Mouse (Mus musculus) hindbrain, postnatal 0 days (tissue): ENCODE measurements at regions not wholly inside any gene's neighbourhood (a gene's known extent, or its start where the extent isn't known, plus 50 kb on each side); places are given as distances from the start of the nearest gene placed in this dataset.

Experiments used
- ATAC-seq: fragments of 200-750 bp; cut with Nextera tagmentation; 2 replicates; pipeline ENCODE4 v1.8.0; 2017; ENCODE audit warnings: mild to moderate bottlenecking, moderate TSS enrichment, moderate library complexity
- DNase-seq: peaks from one replicate; pipeline ENCODE4 v3.0.0-alpha.2; 2015; ENCODE audit warnings: low spot score
- H3K27ac ChIP-seq: fragments of 300-500 bp; sonication (generic); 2 replicates; pipeline ENCODE4 v1.5.1; 2014; ENCODE audit warnings: mild to moderate bottlenecking
- H3K27me3 ChIP-seq: fragments of 300-500 bp; sonication (generic); 2 replicates; pipeline ENCODE4 v1.6.1; 2014; ENCODE audit warnings: low read length, mixed read lengths; ENCODE audit not compliant: insufficient read depth
- H3K36me3 ChIP-seq: fragments of 300-500 bp; sonication (generic); 2 replicates; pipeline ENCODE4 v1.6.1; 2014; ENCODE audit warnings: low read length, mixed read lengths; ENCODE audit not compliant: insufficient read depth
- H3K4me1 ChIP-seq: fragments of 300-500 bp; sonication (generic); 2 replicates; pipeline ENCODE4 v1.6.1; 2014; ENCODE audit warnings: antibody characterized with exemption, low read length, mixed read lengths; ENCODE audit not compliant: insufficient read depth
- H3K4me2 ChIP-seq: fragments of 300-500 bp; sonication (generic); 2 replicates; pipeline ENCODE4 v1.6.1; 2014; ENCODE audit warnings: low read depth, mild to moderate bottlenecking, low read length, moderate library complexity, mixed read lengths
- H3K4me3 ChIP-seq: fragments of 300-500 bp; sonication (generic); 2 replicates; pipeline ENCODE4 v1.5.1; 2014; ENCODE audit warnings: low read length
- H3K9ac ChIP-seq: fragments of 300-500 bp; sonication (generic); replicated peaks from 2 replicates; pipeline ENCODE4 v1.6.1; 2014; ENCODE audit warnings: mild to moderate bottlenecking, low read length, moderate library complexity, mixed read lengths
- H3K9me3 ChIP-seq: fragments of 300-500 bp; sonication (generic); 2 replicates; pipeline ENCODE4 v1.6.1; 2016; ENCODE audit warnings: low read length, mixed read lengths
- CTCF ChIP-seq: IDR thresholded peaks from 2 replicates; pipeline ENCODE4 v1.5.1; 2016; ENCODE audit warnings: antibody characterized with exemption, control low read depth, low read depth
- WGBS: fragments of 180-500 bp; shearing (Covaris S2); extraction: QIAGEN DNeasy Blood & Tissue Kit; methylation state at CpG from one replicate; pipeline ENCODE4 v1.1.7; 2014; 5-methylcytosine and 5-hydroxymethylcytosine counted together

DNA sequence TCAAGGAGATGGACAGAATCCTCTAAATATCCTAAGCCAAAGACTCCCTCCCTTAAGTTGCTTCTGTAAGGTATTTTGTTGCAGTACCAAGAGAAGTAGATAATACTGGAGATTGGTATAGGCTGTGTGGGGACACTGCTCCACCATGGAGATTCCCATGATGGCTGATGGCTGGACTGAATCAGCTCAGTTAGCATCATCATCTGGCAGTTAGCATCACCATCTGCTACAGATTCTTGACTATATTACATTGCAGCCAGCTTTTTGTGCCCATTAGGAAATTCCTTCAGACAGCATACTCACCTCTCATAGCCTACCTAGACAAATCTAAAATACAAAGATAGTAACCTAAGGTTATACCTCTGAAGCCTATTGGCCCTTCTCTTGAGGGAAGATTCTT is 290.6 kb upstream of the Mctp2 start:
- Histone ChIP-seq H3K9me3 (no peaks in the 10 kb centered on the region), H3K27ac (no peak overlapping the region), H3K4me3 (no peak overlapping the region), H3K9ac (no peak overlapping the region), H3K27me3 (no peaks in the 10 kb centered on the region), H3K4me2 (no peak overlapping the region), H3K36me3 (no peaks in the 10 kb centered on the region), H3K4me1 (no peaks in the 10 kb centered on the region)
- ATAC-seq: no peak
- no peak for DNase-seq
- TF ChIP-seq CTCF: no peak

GRCm38 (mm10) chr7:72601933-72602332 is 295.5 kb upstream of the Mctp2 start:
- H3K36me3 ChIP-seq: no peaks in the 10 kb centered on the region
- H3K4me1 ChIP-seq: no peaks in the 10 kb centered on the region
- 25% methylated on average over 8 of the region's 8 CpGs for WGBS
- DNase-seq (peak; percentile 80), ATAC-seq (peak; percentile 84)
- no peaks in the 10 kb centered on the region for H3K9me3 ChIP-seq
- H3K4me2 ChIP-seq: no peak overlapping the region
- H3K27me3 ChIP-seq: no peaks in the 10 kb centered on the region
- TF ChIP-seq CTCF: no peak
- no peak overlapping the region for H3K4me3 ChIP-seq
- no peak overlapping the region for H3K9ac ChIP-seq
- H3K27ac ChIP-seq: no peak overlapping the region

DNA sequence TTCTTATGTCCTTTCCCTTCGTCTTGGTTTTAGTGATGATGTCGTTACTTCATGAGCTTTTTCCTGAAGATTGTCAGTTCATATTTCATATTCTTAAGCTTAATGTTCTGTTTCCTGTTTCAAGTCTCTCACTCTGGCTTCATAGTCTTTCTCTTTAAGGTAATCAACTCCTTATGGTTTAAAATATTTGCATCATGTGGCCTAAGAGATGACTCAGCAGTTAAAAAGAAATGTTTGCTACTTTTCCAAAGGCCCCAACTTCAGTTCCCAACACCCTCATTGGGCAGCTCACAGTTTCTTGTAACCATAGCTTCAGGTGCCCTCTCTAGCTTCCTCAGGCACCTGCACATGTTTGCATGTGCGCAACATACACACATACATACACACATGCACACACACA is 303.4 kb upstream of the Mctp2 start:
- H3K4me2 ChIP-seq: no peak overlapping the region
- no peaks in the 10 kb centered on the region for H3K27me3 ChIP-seq
- H3K9me3 ChIP-seq: no peaks in the 10 kb centered on the region
- no peak overlapping the region for H3K4me3 ChIP-seq
- no peaks in the 10 kb centered on the region for H3K36me3 ChIP-seq
- H3K4me1 ChIP-seq: no peaks in the 10 kb centered on the region
- 94% methylated on average over 3 of the region's 3 CpGs for WGBS
- H3K9ac ChIP-seq: no peak overlapping the region
- no peak for ATAC-seq
- DNase-seq: no peak
- H3K27ac ChIP-seq: no peak overlapping the region
- no peak for TF ChIP-seq CTCF

GRCm38 (mm10) chr7:72615232-72615631 is 308.8 kb upstream of the Mctp2 start:
- ATAC-seq (no peak), DNase-seq (no peak)
- no peaks in the 10 kb centered on the region for H3K9me3 ChIP-seq
- H3K4me2 ChIP-seq: no peak overlapping the region
- H3K27me3 ChIP-seq: no peaks in the 10 kb centered on the region
- 80% methylated on average over 4 of the region's 4 CpGs for WGBS
- no peak for TF ChIP-seq CTCF
- no peak overlapping the region for H3K4me3 ChIP-seq
- no peaks in the 10 kb centered on the region for H3K4me1 ChIP-seq
- no peak overlapping the region for H3K9ac ChIP-seq
- no peak overlapping the region for H3K27ac ChIP-seq
- no peaks in the 10 kb centered on the region for H3K36me3 ChIP-seq

DNA sequence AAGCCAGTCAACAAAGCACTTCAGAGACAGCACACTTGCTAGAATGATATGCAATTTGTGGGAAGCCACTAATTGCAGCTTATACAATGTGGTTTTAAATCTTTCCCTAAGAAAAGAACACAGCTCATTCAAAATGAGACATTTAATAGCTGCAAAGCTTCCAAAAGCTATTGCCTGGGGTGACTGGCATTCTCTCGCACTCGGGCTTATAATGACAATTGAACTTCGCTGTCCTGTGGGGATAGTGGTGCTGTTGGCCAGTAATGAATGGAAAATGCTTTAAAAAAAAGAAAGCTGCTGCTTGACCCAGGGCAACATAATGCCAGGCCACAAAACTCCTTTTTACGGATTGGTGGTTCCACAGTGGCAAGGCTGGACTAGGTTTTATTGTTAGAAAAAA is 321.0 kb upstream of the Mctp2 start:
- no peak overlapping the region for H3K27ac ChIP-seq
- H3K4me3 ChIP-seq: no peak overlapping the region
- H3K36me3 ChIP-seq: no peaks in the 10 kb centered on the region
- no peak overlapping the region for H3K9ac ChIP-seq
- no peak overlapping the region for H3K4me2 ChIP-seq
- no peak for ATAC-seq
- H3K27me3 ChIP-seq: no peaks in the 10 kb centered on the region
- no peaks in the 10 kb centered on the region for H3K4me1 ChIP-seq
- no peak for TF ChIP-seq CTCF
- peak; percentile 34 for DNase-seq
- no peaks in the 10 kb centered on the region for H3K9me3 ChIP-seq
- WGBS: 26% methylated on average over 4 of the region's 4 CpGs

GRCm38 (mm10) chr7:72639566-72639965 is 333.2 kb upstream of the Mctp2 start:
- Histone ChIP-seq H3K9me3 (no peaks in the 10 kb centered on the region), H3K4me1 (no peaks in the 10 kb centered on the region), H3K36me3 (no peaks in the 10 kb centered on the region), H3K4me3 (no peak overlapping the region), H3K4me2 (no peak overlapping the region), H3K27ac (no peak overlapping the region), H3K9ac (no peak overlapping the region), H3K27me3 (no peaks in the 10 kb centered on the region)
- no peak for TF ChIP-seq CTCF
- WGBS: 77% methylated on average over 2 of the region's 2 CpGs
- ATAC-seq (no peak), DNase-seq (no peak)

DNA sequence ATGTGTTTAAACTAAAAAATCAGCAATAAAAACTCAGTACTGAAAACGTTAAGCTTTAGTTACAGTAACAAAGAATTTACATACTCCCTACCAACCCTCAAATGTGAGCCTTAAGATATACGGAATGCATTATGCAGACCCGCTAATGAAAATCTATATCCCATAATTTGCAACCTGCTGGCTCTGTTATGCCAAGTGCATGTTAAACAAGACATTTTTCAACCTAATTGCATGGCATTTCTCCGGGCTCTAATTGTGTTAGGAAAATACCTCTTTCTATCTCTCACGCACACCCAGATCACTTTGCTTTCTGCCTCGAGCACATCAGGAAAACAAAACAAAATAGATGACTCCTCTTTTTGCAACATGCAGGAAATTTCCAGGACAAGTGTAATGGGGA is 368.6 kb upstream of the Mctp2 start:
- 44% methylated on average over 6 of the region's 6 CpGs for WGBS
- no peaks in the 10 kb centered on the region for H3K36me3 ChIP-seq
- no peak overlapping the region for H3K4me2 ChIP-seq
- ATAC-seq (no peak), DNase-seq (peak; percentile 29)
- H3K4me3 ChIP-seq: no peak overlapping the region
- no peak overlapping the region for H3K27ac ChIP-seq
- TF ChIP-seq CTCF: no peak
- H3K27me3 ChIP-seq: no peaks in the 10 kb centered on the region
- no peak overlapping the region for H3K9ac ChIP-seq
- no peaks in the 10 kb centered on the region for H3K9me3 ChIP-seq
- no peaks in the 10 kb centered on the region for H3K4me1 ChIP-seq
